In genomic region chr3:109917077-109917476, GRCm38 (mm10) we compare ENCODE assay signal across 23 mouse cellular contexts.
DNase-seq lines count a peak whose midpoint lies in the region; ATAC-seq and TF ChIP-seq lines count a peak whose summit lies in the region.
"Had no signal": no experiment of that assay in that cellular context is flagged by ENCODE, and none has a peak within 500 bp of the region (broad histone marks: within the 10 kb centered on the region; RNA-seq: fewer than 3 reads in every experiment).

No protein-coding gene starts in this region.

- WGBS in forebrain, embryonic 14.5 days: 43% methylated on average over 4 of the region's 4 CpGs
- WGBS in forebrain, embryonic 16.5 days: 36% methylated on average over 4 of the region's 4 CpGs
- WGBS in midbrain, embryonic 12.5 days: 24% methylated on average over 4 of the region's 4 CpGs
- WGBS in midbrain, postnatal 0 days: 57% methylated on average over 4 of the region's 4 CpGs
- 44% methylated on average over 4 of the region's 4 CpGs for WGBS in embryonic facial prominence, embryonic 10.5 days
- 67% methylated on average over 4 of the region's 4 CpGs for WGBS in cerebellum, adult 2 months

- H3K9ac ChIP-seq in forebrain, embryonic 14.5 days (ENCODE audit: low read length): no peak overlapping the region
- no peak overlapping the region for H3K9ac ChIP-seq in forebrain, embryonic 16.5 days (replicated peaks; ENCODE audit: low read depth, low read length)
- H3K9ac ChIP-seq in midbrain, embryonic 12.5 days (replicated peaks): no peak overlapping the region
- no peak overlapping the region for H3K9ac ChIP-seq in midbrain, postnatal 0 days (replicated peaks; ENCODE audit: low read length, poor library complexity, severe bottlenecking)
- H3K9ac ChIP-seq: heart, embryonic 15.5 days; hindbrain, embryonic 13.5 days; limb, embryonic 12.5 days; liver, embryonic 15.5 days had no signal

- no peak for ATAC-seq in forebrain, embryonic 14.5 days
- ATAC-seq in forebrain, embryonic 16.5 days: no peak
- peak; percentile 59; the same call in 1 of the 2 replicates for ATAC-seq in midbrain, embryonic 12.5 days (ENCODE audit: low FRiP score, low read depth)
- no peak for ATAC-seq in midbrain, postnatal 0 days (ENCODE audit: low FRiP score)
- ATAC-seq: intestine, embryonic 16.5 days had no signal

- TF ChIP-seq CTCF in midbrain, postnatal 0 days (IDR thresholded peaks at IDR 0.05): no peak
- no peak for TF ChIP-seq CTCF in cerebellum, adult 2 months (IDR thresholded peaks at IDR 0.05; ENCODE audit: borderline replicate concordance, insufficient read depth, low read depth, low read length)

- no peaks in the 10 kb centered on the region for H3K4me1 ChIP-seq in forebrain, embryonic 14.5 days (ENCODE audit: control insufficient read depth, insufficient read depth, low read length)
- H3K4me1 ChIP-seq in forebrain, embryonic 16.5 days (replicated peaks; ENCODE audit: control insufficient read depth, insufficient read depth, low read length): peaks cover 14% of the 10 kb centered on the region
- H3K4me1 ChIP-seq in midbrain, embryonic 12.5 days: peaks cover 8% of the 10 kb centered on the region
- H3K4me1 ChIP-seq in midbrain, postnatal 0 days (ENCODE audit: insufficient read depth, low read length): no peaks in the 10 kb centered on the region; the same call in 1 of the 2 replicates
- peaks cover 26% of the 10 kb centered on the region for H3K4me1 ChIP-seq in embryonic facial prominence, embryonic 10.5 days
- peaks cover 7% of the 10 kb centered on the region; the same call in 1 of the 2 replicates for H3K4me1 ChIP-seq in cerebellum, adult 2 months (ENCODE audit: control insufficient read depth, insufficient read depth, low read length)
- H3K4me1 ChIP-seq: heart, embryonic 10.5 days; heart, embryonic 15.5 days; liver, embryonic 15.5 days had no signal

- no peak overlapping the region for H3K4me3 ChIP-seq in forebrain, embryonic 14.5 days (ENCODE audit: low read depth, low read length)
- no peak overlapping the region for H3K4me3 ChIP-seq in forebrain, embryonic 16.5 days (replicated peaks; ENCODE audit: low read length)
- no peak overlapping the region for H3K4me3 ChIP-seq in midbrain, embryonic 12.5 days
- no peak overlapping the region for H3K4me3 ChIP-seq in midbrain, postnatal 0 days (ENCODE audit: low read depth, low read length)
- no peak overlapping the region for H3K4me3 ChIP-seq in embryonic facial prominence, embryonic 10.5 days
- H3K4me3 ChIP-seq in cerebellum, adult 2 months (replicated peaks; ENCODE audit: insufficient read depth, low read depth, low read length): no peak overlapping the region
- H3K4me3 ChIP-seq: heart, embryonic 10.5 days; heart, embryonic 15.5 days; hindbrain, embryonic 13.5 days; limb, embryonic 12.5 days; liver, embryonic 15.5 days had no signal

- no peaks in the 10 kb centered on the region for H3K27me3 ChIP-seq in forebrain, embryonic 14.5 days (replicated peaks; ENCODE audit: control insufficient read depth, insufficient read depth, low read length)
- no peaks in the 10 kb centered on the region for H3K27me3 ChIP-seq in forebrain, embryonic 16.5 days (replicated peaks; ENCODE audit: control insufficient read depth, insufficient read depth, low read length)
- no peaks in the 10 kb centered on the region for H3K27me3 ChIP-seq in midbrain, embryonic 12.5 days
- no peaks in the 10 kb centered on the region for H3K27me3 ChIP-seq in midbrain, postnatal 0 days (ENCODE audit: insufficient read depth, low read length)
- H3K27me3 ChIP-seq in embryonic facial prominence, embryonic 10.5 days (replicated peaks; ENCODE audit: low read depth, poor library complexity, severe bottlenecking): no peaks in the 10 kb centered on the region
- no peaks in the 10 kb centered on the region for H3K27me3 ChIP-seq in cerebellum, adult 2 months (ENCODE audit: control insufficient read depth, insufficient read depth, low read length)
- H3K27me3 ChIP-seq: hindbrain, embryonic 13.5 days; liver, embryonic 15.5 days had no signal

- H3K9me3 ChIP-seq in forebrain, embryonic 14.5 days (replicated peaks; ENCODE audit: control insufficient read depth, low read length): no peaks in the 10 kb centered on the region
- no peaks in the 10 kb centered on the region for H3K9me3 ChIP-seq in forebrain, embryonic 16.5 days (ENCODE audit: control insufficient read depth, low read length)
- no peaks in the 10 kb centered on the region for H3K9me3 ChIP-seq in midbrain, embryonic 12.5 days
- H3K9me3 ChIP-seq in midbrain, postnatal 0 days (ENCODE audit: low read length): no peaks in the 10 kb centered on the region
- no peaks in the 10 kb centered on the region for H3K9me3 ChIP-seq in embryonic facial prominence, embryonic 10.5 days
- H3K9me3 ChIP-seq: heart, embryonic 10.5 days; heart, embryonic 15.5 days; hindbrain, embryonic 13.5 days; limb, embryonic 12.5 days; liver, embryonic 15.5 days had no signal

- H3K27ac ChIP-seq in forebrain, embryonic 14.5 days (ENCODE audit: low read depth, low read length): no peak overlapping the region
- no peak overlapping the region for H3K27ac ChIP-seq in forebrain, embryonic 16.5 days (ENCODE audit: low read length)
- no peak overlapping the region for H3K27ac ChIP-seq in midbrain, embryonic 12.5 days (replicated peaks)
- no peak overlapping the region for H3K27ac ChIP-seq in midbrain, postnatal 0 days (ENCODE audit: low read depth, low read length)
- H3K27ac ChIP-seq in embryonic facial prominence, embryonic 10.5 days (replicated peaks): no peak overlapping the region
- no peak overlapping the region for H3K27ac ChIP-seq in cerebellum, adult 2 months (ENCODE audit: insufficient read depth, low read length)
- H3K27ac ChIP-seq: heart, embryonic 10.5 days; heart, embryonic 15.5 days; limb, embryonic 12.5 days; liver, embryonic 15.5 days had no signal

- TF ChIP-seq POLR2A in cerebellum, adult 2 months (IDR thresholded peaks at IDR 0.05; ENCODE audit: borderline replicate concordance, insufficient read depth, low read length): no peak

- H3K4me2 ChIP-seq in forebrain, embryonic 14.5 days (ENCODE audit: low read length): no peak overlapping the region
- no peak overlapping the region for H3K4me2 ChIP-seq in forebrain, embryonic 16.5 days (ENCODE audit: low read length)
- no peak overlapping the region for H3K4me2 ChIP-seq in midbrain, embryonic 12.5 days (replicated peaks)
- no peak overlapping the region for H3K4me2 ChIP-seq in midbrain, postnatal 0 days (ENCODE audit: low read depth, low read length, poor library complexity, severe bottlenecking)
- H3K4me2 ChIP-seq: heart, embryonic 15.5 days; hindbrain, embryonic 13.5 days; limb, embryonic 12.5 days; liver, embryonic 15.5 days had no signal

- DNase-seq in forebrain, embryonic 14.5 days (ENCODE audit: low spot score): peak; percentile 25
- DNase-seq in midbrain, postnatal 0 days (ENCODE audit: low spot score): no peak
- DNase-seq in embryonic facial prominence, embryonic 10.5 days (ENCODE audit: low spot score): peak; percentile 23
- no peak for DNase-seq in cerebellum, adult 2 months
- DNase-seq in adrenal gland, postnatal 10 days: no peak
- DNase-seq: adrenal gland, postnatal 36 days; cerebellum, adult 9-10 months; cerebellum, postnatal 36 days; gastrocnemius, postnatal 25 days; heart, adult 11 months; kidney, adult 8-10 months; kidney, postnatal 10 days; lung, postnatal 36 days; right cerebral cortex, postnatal 25 days; thymus, postnatal 14 days had no signal

- no peaks in the 10 kb centered on the region for H3K36me3 ChIP-seq in forebrain, embryonic 14.5 days (ENCODE audit: control insufficient read depth, insufficient read depth, low read length)
- H3K36me3 ChIP-seq in forebrain, embryonic 16.5 days (ENCODE audit: control insufficient read depth, insufficient read depth): no peaks in the 10 kb centered on the region
- no peaks in the 10 kb centered on the region for H3K36me3 ChIP-seq in midbrain, embryonic 12.5 days
- H3K36me3 ChIP-seq in midbrain, postnatal 0 days (ENCODE audit: insufficient read depth, low read length): no peaks in the 10 kb centered on the region
- H3K36me3 ChIP-seq in embryonic facial prominence, embryonic 10.5 days (replicated peaks): no peaks in the 10 kb centered on the region
- H3K36me3 ChIP-seq: heart, embryonic 10.5 days; heart, embryonic 15.5 days; hindbrain, embryonic 13.5 days; limb, embryonic 12.5 days; liver, embryonic 15.5 days had no signal

Comparison
In these comparisons a context has a peak if more than half of its experiments do, and no peak if none do; other contexts are left out.
1. DNase-seq: peak in forebrain, embryonic 14.5 days (single experiment) and embryonic facial prominence, embryonic 10.5 days (single experiment); none in midbrain, postnatal 0 days (single experiment), cerebellum, adult 2 months (0 of 2) and adrenal gland, postnatal 10 days (single experiment).